Mouse (Mus musculus) limb, embryonic 13.5 days (tissue): ENCODE results near the gene Ndrg2. TPM values are rescaled to one million over a fixed set of nuclear protein-coding genes. Genes with fewer than 3 reads are reported as not detected.
"Not testable (repeated sequence)": the region's sequence is repeated elsewhere in the genome, so short reads cannot be mapped to it uniquely, and the experiment has no call there.

Experiments
- ATAC-seq: fragments of 200-750 bp; cut with Nextera tagmentation; 2 replicates; pipeline ENCODE4 v1.8.0; 2017; ENCODE audit warnings: low read depth, moderate number of reproducible peaks, moderate TSS enrichment; ENCODE audit not compliant: low FRiP score
- H3K27ac ChIP-seq: fragments of 300-500 bp; sonication (generic); 2 replicates; pipeline ENCODE4 v1.5.1; 2015; ENCODE audit warnings: inconsistent platforms, mild to moderate bottlenecking, moderate library complexity
- H3K27me3 ChIP-seq: fragments of 300-500 bp; sonication (generic); 2 replicates; pipeline ENCODE4 v1.6.1; 2015; ENCODE audit warnings: mild to moderate bottlenecking, inconsistent platforms
- H3K36me3 ChIP-seq: fragments of 300-500 bp; sonication (generic); 2 replicates; pipeline ENCODE4 v1.6.1; 2015; ENCODE audit warnings: inconsistent platforms, mild to moderate bottlenecking, moderate library complexity
- H3K4me1 ChIP-seq: fragments of 300-500 bp; sonication (generic); 2 replicates; pipeline ENCODE4 v1.6.1; 2015; ENCODE audit warnings: inconsistent platforms
- H3K4me2 ChIP-seq: fragments of 300-500 bp; sonication (generic); replicated peaks from 2 replicates; pipeline ENCODE4 v1.6.1; 2015; ENCODE audit warnings: inconsistent platforms, mild to moderate bottlenecking, moderate library complexity
- H3K4me3 ChIP-seq: fragments of 300-500 bp; sonication (generic); 2 replicates; pipeline ENCODE4 v1.5.1; 2015; ENCODE audit warnings: moderate library complexity, mild to moderate bottlenecking, inconsistent platforms
- H3K9ac ChIP-seq: fragments of 300-500 bp; sonication (generic); 2 replicates; pipeline ENCODE4 v1.6.1; 2015; ENCODE audit warnings: mild to moderate bottlenecking, inconsistent platforms
- H3K9me3 ChIP-seq: fragments of 300-500 bp; sonication (generic); 2 replicates; pipeline ENCODE4 v1.6.1; 2016; ENCODE audit warnings: inconsistent platforms
- WGBS: fragments of 180-500 bp; shearing (Covaris S2); methylation state at CpG from one replicate; pipeline ENCODE4 v1.1.7; 2015; 5-methylcytosine and 5-hydroxymethylcytosine counted together
- polyA plus RNA-seq: library from polyadenylated mRNA; unstranded; fragments of >200 nt; fragmentation: Nextera tagmentation; extraction: Ambion mirVana; gene quantifications from 2 replicates; pipeline ENCODE4 v1.2.1, GENCODE M21; 2015

Gene Ndrg2
- polyA plus RNA-seq, 1 experiment from 2014 or later, result 61.8 TPM

DNA sequence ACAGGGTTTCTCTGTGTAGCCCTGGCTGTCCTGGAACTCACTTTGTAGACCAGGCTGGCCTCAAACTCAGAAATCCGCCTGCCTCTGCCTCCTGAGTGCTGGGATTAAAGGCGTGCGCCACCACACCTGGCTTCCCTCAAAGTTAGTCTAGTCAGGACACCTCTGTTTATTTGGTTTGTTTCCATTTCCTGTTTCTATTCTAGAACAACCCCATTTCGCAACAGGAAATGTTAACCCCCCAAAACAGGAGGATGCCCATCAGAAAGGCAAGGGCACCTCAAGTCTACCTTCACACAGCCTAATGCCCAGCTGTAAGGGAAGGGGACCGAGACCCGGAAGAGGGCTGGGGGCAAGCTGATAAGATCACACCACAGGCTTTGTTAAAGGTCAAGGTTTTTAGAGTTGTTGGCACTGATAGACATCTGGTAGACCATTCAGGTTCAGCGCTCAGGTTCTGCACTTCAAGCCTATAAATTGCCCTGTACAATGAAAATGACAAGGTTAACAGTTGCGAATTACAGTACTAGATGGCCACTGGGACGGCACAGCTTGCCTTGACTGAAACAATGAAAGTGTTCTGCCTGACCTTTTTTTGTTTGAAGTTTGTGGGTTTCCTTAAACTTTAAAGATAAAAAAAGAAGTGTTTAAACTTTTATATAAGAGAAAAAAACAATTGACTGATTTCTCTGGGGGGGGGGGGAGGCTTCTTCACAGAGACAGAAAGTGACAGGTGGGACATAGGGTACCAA is 21.6 kb downstream of the Ndrg2 start, which contains the start of gene Slc39a2:
Gene Slc39a2 (plus strand): TSS at position 699 of the 749 bp plus-strand sequence.
- Histone ChIP-seq H3K4me2 (no peak within 1 kb of the TSS), H3K9me3 (no peaks in the 10 kb centered on the region), H3K9ac (no peak within 1 kb of the TSS), H3K4me1 (no peaks in the 10 kb centered on the region), H3K27ac (no peak within 1 kb of the TSS), H3K4me3 (no peak within 1 kb of the TSS), H3K27me3 (no peaks in the 10 kb centered on the region), H3K36me3 (peaks cover 52% of the 10 kb centered on the region)
- no peak for ATAC-seq
- WGBS, result 92% methylated on average over 9 of the region's 9 CpGs

DNA sequence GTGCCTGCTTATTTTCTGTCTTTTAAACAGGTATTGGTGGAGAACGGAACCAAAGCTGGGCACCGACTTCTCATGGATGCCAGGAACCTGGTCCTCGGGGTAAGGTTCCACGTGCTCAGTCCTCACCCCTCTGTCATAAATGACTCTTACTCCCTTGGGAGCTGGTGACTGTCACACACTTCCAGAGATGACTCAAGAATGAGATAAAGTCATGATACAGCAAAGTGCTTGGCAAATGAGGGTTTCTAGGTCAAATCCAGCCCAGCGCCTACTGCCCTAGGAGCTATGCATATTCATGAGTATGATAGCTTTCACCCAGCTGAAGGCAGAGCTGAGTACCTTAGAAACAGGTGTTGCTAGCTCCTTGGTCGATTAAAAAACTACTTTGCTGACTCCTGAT is 24.1 kb downstream of the Ndrg2 start:
- Histone ChIP-seq H3K4me1 (peaks cover 14% of the 10 kb centered on the region), H3K9ac (no peak overlapping the region), H3K4me3 (no peak overlapping the region), H3K27me3 (no peaks in the 10 kb centered on the region), H3K9me3 (no peaks in the 10 kb centered on the region), H3K27ac (no peak overlapping the region), H3K4me2 (no peak overlapping the region), H3K36me3 (peaks cover 61% of the 10 kb centered on the region)
- WGBS, result 88% methylated on average over 6 of the region's 6 CpGs
- ATAC-seq, result no peak

DNA sequence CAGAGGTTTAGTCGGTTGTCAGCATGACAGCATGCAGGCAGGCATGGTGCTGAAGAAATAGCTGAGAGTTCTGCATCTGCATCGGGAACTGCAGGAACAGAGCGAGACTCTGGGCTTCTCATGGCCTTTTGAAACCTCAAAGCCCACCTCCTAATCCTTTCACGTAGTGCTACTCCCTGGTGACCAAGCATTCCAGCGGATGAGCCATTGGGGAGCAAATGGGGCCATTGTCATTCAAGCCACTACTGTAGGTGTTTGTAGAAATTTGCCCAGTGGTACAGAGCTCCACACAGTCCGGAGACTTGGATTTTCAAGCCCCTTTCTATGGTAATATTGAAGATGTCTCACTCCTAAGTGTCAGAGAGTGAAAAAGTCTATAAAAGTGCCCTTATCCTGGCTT is 27.9 kb downstream of the Ndrg2 start:
- no peak for ATAC-seq
- H3K4me2 ChIP-seq, result peak overlapping the region; percentile 89
- no peaks in the 10 kb centered on the region for H3K9me3 ChIP-seq
- peaks cover 46% of the 10 kb centered on the region for H3K36me3 ChIP-seq
- no peak overlapping the region for H3K27ac ChIP-seq
- H3K9ac ChIP-seq, result no peak overlapping the region
- H3K4me3 ChIP-seq, result peak overlapping the region; percentile 80
- peaks cover 14% of the 10 kb centered on the region for H3K4me1 ChIP-seq
- WGBS, result 67% methylated on average over 6 of the region's 6 CpGs
- no peaks in the 10 kb centered on the region for H3K27me3 ChIP-seq

DNA sequence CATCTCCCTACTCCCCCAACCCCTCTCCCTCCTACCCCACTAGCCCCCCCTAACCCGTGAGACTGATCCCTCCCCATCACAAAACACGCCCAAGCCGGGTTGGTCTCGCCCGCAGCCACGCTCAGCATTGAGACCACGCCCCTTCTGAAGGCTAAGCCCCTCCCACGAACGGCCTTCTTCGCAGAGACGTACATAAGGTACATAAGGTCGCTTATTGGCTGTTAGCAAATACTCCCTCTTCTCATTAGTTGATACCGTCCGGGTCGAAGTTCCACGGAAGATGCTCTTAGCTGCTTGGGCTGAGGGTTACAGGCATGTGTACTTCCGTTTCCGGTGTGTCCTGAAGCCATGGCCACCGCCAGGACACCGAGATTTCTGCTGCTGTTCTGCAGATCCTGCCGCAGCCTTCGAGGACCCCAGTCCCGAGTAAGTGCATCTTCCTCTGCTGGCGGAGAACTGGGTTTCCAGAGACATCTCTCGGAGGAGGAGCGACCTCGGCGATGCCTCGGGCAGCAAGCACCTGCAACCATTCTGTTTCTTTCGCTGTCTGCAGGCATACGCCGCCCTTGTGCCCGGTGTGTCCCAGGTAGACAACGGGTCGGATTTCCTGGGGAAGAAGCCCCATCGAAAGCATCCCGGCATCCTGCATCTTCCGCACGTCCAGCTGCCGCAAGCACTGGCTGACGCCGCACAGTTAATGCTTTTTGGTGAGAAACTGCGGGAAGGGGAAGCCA is 29.2 kb downstream of the Ndrg2 start, which contains the start of gene Mettl17:
Gene Mettl17 (plus strand): TSS at position 245 of the 734 bp plus-strand sequence.
- Histone ChIP-seq H3K4me1 (peaks cover 14% of the 10 kb centered on the region), H3K36me3 (peaks cover 33% of the 10 kb centered on the region), H3K4me3 (peak within 1 kb of the TSS; percentile 80), H3K27ac (peak within 1 kb of the TSS; percentile 75), H3K27me3 (no peaks in the 10 kb centered on the region), H3K9me3 (no peaks in the 10 kb centered on the region), H3K4me2 (peak within 1 kb of the TSS; percentile 89), H3K9ac (peak within 1 kb of the TSS; percentile 78)
- peak; percentile 96 for ATAC-seq
- under 1% methylated on average over 43 of the region's 43 CpGs for WGBS

DNA sequence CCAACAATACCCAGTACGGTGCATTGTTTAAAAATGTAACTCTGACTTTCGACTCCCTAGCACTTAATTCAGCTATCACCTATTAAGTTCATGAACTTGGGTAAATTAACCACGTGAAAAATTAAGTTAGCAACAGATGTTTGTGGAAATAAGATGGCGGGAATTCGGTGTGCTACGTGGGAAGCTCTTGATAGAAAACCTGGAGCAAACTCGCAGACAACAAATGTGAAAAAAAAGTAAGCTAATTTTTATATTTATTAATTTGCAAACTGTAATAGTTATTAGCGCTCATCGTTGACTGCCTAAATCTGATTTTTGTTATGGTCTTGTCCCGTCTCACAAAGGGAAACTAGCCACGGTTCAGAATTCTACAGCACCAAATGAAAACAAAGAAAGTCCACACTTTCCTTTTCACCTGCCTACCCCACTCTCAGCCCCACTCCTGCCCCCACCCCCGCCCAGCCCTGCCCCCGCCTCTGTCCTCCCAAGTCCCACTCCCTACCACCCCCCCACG is 29.9 kb downstream of the Ndrg2 start:
- peak overlapping the region; percentile 89 for H3K4me2 ChIP-seq
- no peaks in the 10 kb centered on the region for H3K27me3 ChIP-seq
- H3K36me3 ChIP-seq, result peaks cover 26% of the 10 kb centered on the region
- H3K9me3 ChIP-seq, result no peaks in the 10 kb centered on the region
- H3K4me3 ChIP-seq, result peak overlapping the region; percentile 80
- H3K27ac ChIP-seq, result peak overlapping the region; percentile 75
- peak; percentile 55 for ATAC-seq
- peaks cover 14% of the 10 kb centered on the region for H3K4me1 ChIP-seq
- 1% methylated on average over 14 of the region's 14 CpGs for WGBS
- H3K9ac ChIP-seq, result peak overlapping the region; percentile 60

DNA sequence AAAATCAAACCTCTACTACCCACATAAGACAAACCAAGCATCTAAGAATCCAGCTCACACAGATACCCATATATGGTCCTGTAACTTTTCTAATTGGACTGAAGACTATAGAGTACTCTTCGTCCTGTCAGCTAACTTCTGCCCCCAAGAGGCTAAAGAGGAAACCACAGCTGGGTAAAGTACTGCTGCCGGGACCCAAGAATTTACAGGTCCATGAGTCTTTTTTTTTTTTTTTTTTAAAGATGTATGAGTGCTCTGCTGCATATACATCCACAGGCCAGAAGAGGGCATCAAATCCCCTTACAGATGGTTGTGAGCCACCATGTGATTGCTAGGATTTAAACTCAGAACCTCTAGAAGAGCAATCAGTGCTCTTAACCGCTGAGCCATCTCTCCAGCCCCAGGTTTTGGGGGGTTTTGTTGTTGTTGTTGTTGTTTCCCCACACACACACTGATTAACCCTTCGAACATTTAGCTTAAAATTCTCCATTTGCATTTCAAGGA is 30.4 kb downstream of the Ndrg2 start:
- H3K9ac ChIP-seq, result peak overlapping the region; percentile 60
- H3K4me3 ChIP-seq, result peak overlapping the region; percentile 80
- H3K4me2 ChIP-seq, result peak overlapping the region; percentile 89
- peak overlapping the region; percentile 75; the same call in 1 of the 2 replicates for H3K27ac ChIP-seq
- peaks cover 14% of the 10 kb centered on the region for H3K4me1 ChIP-seq
- no peaks in the 10 kb centered on the region for H3K27me3 ChIP-seq
- WGBS, result 2% methylated on average over 4 of the region's 4 CpGs
- H3K36me3 ChIP-seq, result peaks cover 21% of the 10 kb centered on the region
- H3K9me3 ChIP-seq, result no peaks in the 10 kb centered on the region
- peak; percentile 33; the same call in 1 of the 2 replicates for ATAC-seq

DNA sequence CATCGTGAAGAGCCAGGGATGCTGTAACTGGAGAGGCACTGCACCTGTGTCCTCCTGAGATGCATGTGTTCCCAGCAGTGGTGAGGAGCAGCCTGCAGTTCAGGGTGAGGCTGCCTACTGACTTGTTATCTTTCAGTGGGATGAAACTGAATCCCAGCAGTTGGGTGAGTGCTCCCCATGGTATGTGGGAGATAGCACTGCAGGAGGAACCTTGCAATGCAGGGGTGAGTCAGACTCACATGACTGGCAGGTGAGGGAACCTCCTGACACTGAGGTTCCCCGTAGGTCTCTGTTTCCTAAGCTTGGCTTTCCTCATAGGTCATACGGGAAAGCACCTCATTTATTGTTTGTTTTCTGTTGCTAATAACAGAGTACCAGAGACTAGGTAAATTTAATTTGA is 36.4 kb downstream of the Ndrg2 start:
- no peaks in the 10 kb centered on the region for H3K4me1 ChIP-seq
- H3K4me3 ChIP-seq, result no peak overlapping the region
- H3K9ac ChIP-seq, result no peak overlapping the region
- no peak overlapping the region for H3K4me2 ChIP-seq
- no peak overlapping the region for H3K27ac ChIP-seq
- no peaks in the 10 kb centered on the region for H3K27me3 ChIP-seq
- WGBS, result 76% methylated on average over 3 of the region's 3 CpGs
- no peaks in the 10 kb centered on the region for H3K9me3 ChIP-seq
- ATAC-seq, result no peak
- H3K36me3 ChIP-seq, result no peaks in the 10 kb centered on the region

DNA sequence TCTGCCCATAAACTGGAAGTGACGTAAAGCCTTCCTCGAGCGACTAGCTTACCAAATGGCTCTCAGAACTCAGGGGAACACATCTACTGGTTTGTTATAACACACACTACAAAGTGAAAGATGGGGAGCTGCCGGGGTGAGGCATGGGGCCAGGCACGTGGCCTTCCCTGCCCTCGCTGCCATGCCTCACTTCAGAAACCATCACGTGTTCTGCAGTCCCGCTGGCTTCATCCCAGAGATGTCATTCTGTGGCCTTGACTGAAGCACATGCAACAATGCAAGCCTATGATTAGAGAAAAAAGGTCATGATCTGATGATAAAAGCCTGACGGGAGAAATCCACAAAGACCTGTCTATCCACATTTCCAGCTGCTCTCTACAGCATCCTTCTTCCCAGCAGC is 42.2 kb downstream of the Ndrg2 start:
- Histone ChIP-seq H3K27me3 (no peaks in the 10 kb centered on the region), H3K4me1 (no peaks in the 10 kb centered on the region), H3K36me3 (no peaks in the 10 kb centered on the region), H3K9ac (no peak overlapping the region), H3K4me2 (no peak overlapping the region), H3K27ac (no peak overlapping the region), H3K9me3 (no peaks in the 10 kb centered on the region), H3K4me3 (no peak overlapping the region)
- WGBS, result 78% methylated on average over 9 of the region's 9 CpGs
- ATAC-seq, result no peak

DNA sequence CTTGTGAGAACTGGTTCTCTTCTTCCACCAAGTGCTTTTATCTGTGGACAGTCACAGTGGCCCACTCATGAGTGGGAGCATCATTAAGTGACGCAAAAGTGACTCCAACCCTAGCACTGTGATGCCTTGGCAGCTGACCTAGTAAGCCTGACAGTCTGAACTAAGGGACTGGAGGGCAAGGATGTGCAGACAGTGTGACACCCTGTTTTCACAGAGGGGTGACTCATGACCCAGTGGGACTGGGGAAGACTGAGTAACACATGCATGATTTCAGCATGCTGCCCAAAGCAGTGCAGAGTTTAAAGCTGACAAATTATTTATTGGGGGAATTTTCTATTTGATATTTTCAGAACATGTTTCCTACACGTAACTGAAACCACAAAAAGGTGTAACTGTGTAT is 43.2 kb downstream of the Ndrg2 start:
- no peaks in the 10 kb centered on the region for H3K27me3 ChIP-seq
- no peak overlapping the region for H3K4me2 ChIP-seq

DNA sequence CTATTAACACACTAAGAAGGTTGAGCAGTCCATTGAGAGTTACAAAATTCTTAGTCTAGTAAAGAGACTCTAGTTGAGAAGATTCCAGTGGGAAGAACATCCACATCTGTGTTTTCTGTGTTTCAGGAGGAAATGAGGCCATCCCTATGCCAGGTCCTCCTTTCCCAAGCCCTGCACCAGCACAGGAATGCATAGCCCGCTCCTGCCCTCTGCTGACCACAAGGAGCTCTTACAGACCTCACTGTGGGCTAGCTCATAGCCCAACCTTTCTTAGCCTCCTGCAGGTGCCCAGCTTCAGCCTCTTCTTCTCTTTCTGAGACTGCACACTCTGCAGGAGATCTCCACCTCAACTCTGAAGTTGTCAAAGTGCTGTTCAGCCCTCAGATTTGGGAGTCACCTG is 50.4 kb downstream of the Ndrg2 start:
- ATAC-seq, result not testable (repeated sequence)

More for the DNA sequence above, 43.2 kb downstream of the Ndrg2 start:
- H3K9me3 ChIP-seq, result no peaks in the 10 kb centered on the region
- no peak overlapping the region for H3K4me3 ChIP-seq
- no peak overlapping the region for H3K27ac ChIP-seq
- 74% methylated on average over 2 of the region's 2 CpGs for WGBS
- H3K4me1 ChIP-seq, result no peaks in the 10 kb centered on the region
- H3K9ac ChIP-seq, result no peak overlapping the region
- ATAC-seq, result no peak
- H3K36me3 ChIP-seq, result no peaks in the 10 kb centered on the region

DNA sequence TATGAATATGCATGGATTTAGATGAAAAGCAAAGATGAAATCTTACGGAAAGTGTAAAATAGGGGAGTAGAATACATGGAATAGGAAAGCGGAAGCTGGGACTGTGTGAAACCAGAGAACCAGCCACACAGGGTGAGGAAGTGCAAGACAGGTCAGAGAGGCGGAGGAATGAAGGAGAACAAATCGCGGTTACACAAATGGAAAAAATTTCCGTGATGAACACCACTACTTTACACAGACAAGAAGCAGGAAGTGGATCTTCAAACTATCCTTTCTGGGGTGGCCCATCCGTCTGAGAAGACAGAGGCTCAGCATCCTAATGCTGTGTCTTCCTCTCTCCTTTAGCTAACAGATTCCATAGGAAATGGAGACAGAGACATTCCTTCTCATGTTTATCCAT is 58.7 kb downstream of the Ndrg2 start:
- H3K36me3 ChIP-seq, H3K4me3 ChIP-seq, H3K27ac ChIP-seq, ATAC-seq, H3K4me1 ChIP-seq, H3K4me2 ChIP-seq, H3K9ac ChIP-seq, H3K27me3 ChIP-seq, H3K9me3 ChIP-seq: not testable (repeated sequence)
- WGBS, result 89% methylated on average over 7 of the region's 7 CpGs

More for the DNA sequence above, 50.4 kb downstream of the Ndrg2 start:
- not testable (repeated sequence) for H3K4me1 ChIP-seq, H3K9ac ChIP-seq, H3K4me3 ChIP-seq, H3K36me3 ChIP-seq, H3K9me3 ChIP-seq, H3K4me2 ChIP-seq, H3K27ac ChIP-seq, H3K27me3 ChIP-seq
- WGBS, result 0% methylated on average over 1 of the region's 1 CpGs
